8 mouse cellular contexts compared by ENCODE assay signal in genomic region chr1:41652646-41653427, GRCm38 (mm10).
A peak's percentile ranks its signal among the peaks of the same experiment; 100 is the strongest.
DNase-seq lines count a peak whose midpoint lies in the region; ATAC-seq and TF ChIP-seq lines count a peak whose summit lies in the region.

No protein-coding gene starts in this region.

- DNase-seq in urinary bladder, adult 2 months (ENCODE audit: low spot score) = peak; percentile 21
- no peak for DNase-seq in urinary bladder, postnatal 10 days (ENCODE audit: low spot score)
- DNase-seq in fibroblast of lung, adult 2 months (ENCODE audit: low read depth) = peak; percentile 42
- DNase-seq in layer of hippocampus, adult 18-20 months (ENCODE audit: low spot score in 2 of 2) = peak; percentile 53 to 81
- DNase-seq in lung, postnatal 0 days (ENCODE audit: low spot score) = peak; percentile 64
- DNase-seq in right cerebral cortex, adult 18-20 months = peak; percentile 29
- DNase-seq in thymus, adult 18-20 months = no peak

- no peaks in the 10 kb centered on the region for H3K36me3 ChIP-seq in heart, embryonic 12.5 days
- H3K36me3 ChIP-seq in lung, postnatal 0 days (ENCODE audit: insufficient read depth, low read length) = no peaks in the 10 kb centered on the region

- H3K4me3 ChIP-seq in heart, embryonic 12.5 days = no peak overlapping the region
- H3K4me3 ChIP-seq in lung, postnatal 0 days (ENCODE audit: low read depth, low read length) = no peak overlapping the region

- peak overlapping the region; percentile 26; the same call in 1 of the 2 replicates for H3K27ac ChIP-seq in heart, embryonic 12.5 days (ENCODE audit: poor library complexity, severe bottlenecking)
- H3K27ac ChIP-seq in lung, postnatal 0 days (ENCODE audit: low read length) = no peak overlapping the region

- 35% methylated on average over 8 of the region's 8 CpGs for WGBS in heart, embryonic 12.5 days
- 20% methylated on average over 8 of the region's 8 CpGs for WGBS in lung, postnatal 0 days

- peaks cover 7% of the 10 kb centered on the region; the same call in 1 of the 2 replicates for H3K4me1 ChIP-seq in heart, embryonic 12.5 days (replicated peaks)
- no peaks in the 10 kb centered on the region; the same call in 1 of the 2 replicates for H3K4me1 ChIP-seq in lung, postnatal 0 days (ENCODE audit: insufficient read depth, low read depth, low read length)

- H3K9ac ChIP-seq in heart, embryonic 12.5 days = no peak overlapping the region
- H3K9ac ChIP-seq in lung, postnatal 0 days (replicated peaks; ENCODE audit: low read depth) = no peak overlapping the region

- H3K27me3 ChIP-seq in heart, embryonic 12.5 days (replicated peaks) = no peaks in the 10 kb centered on the region
- H3K27me3 ChIP-seq in lung, postnatal 0 days (replicated peaks; ENCODE audit: insufficient read depth, low read length) = no peaks in the 10 kb centered on the region

- H3K4me2 ChIP-seq in heart, embryonic 12.5 days = no peak overlapping the region
- H3K4me2 ChIP-seq in lung, postnatal 0 days (replicated peaks; ENCODE audit: low read depth, low read length) = no peak overlapping the region; the same call in 1 of the 2 replicates

- TF ChIP-seq EP300 in lung, postnatal 0 days (IDR thresholded peaks at IDR 0.05) = no peak

- TF ChIP-seq CTCF in lung, postnatal 0 days (IDR thresholded peaks at IDR 0.05) = no peak

- no peaks in the 10 kb centered on the region for H3K9me3 ChIP-seq in heart, embryonic 12.5 days (replicated peaks)
- no peaks in the 10 kb centered on the region for H3K9me3 ChIP-seq in lung, postnatal 0 days (ENCODE audit: low read length)

- ATAC-seq in heart, embryonic 12.5 days (ENCODE audit: insufficient number of reproducible peaks, low FRiP score) = 0 out of 2 replicates have a peak, but pooled peaks have one; percentile 63
- ATAC-seq in lung, postnatal 0 days = peak; percentile 60

Comparison
In these comparisons a context has a peak if more than half of its experiments do, and no peak if none do; other contexts are left out.
1. DNase-seq: peak in urinary bladder, adult 2 months (single experiment), fibroblast of lung, adult 2 months (single experiment), layer of hippocampus, adult 18-20 months (2 of 2), lung, postnatal 0 days (single experiment) and right cerebral cortex, adult 18-20 months (single experiment); none in urinary bladder, postnatal 10 days (single experiment) and thymus, adult 18-20 months (0 of 2).